Mouse (Mus musculus): ENCODE results near the gene Pde7b.

DNA sequence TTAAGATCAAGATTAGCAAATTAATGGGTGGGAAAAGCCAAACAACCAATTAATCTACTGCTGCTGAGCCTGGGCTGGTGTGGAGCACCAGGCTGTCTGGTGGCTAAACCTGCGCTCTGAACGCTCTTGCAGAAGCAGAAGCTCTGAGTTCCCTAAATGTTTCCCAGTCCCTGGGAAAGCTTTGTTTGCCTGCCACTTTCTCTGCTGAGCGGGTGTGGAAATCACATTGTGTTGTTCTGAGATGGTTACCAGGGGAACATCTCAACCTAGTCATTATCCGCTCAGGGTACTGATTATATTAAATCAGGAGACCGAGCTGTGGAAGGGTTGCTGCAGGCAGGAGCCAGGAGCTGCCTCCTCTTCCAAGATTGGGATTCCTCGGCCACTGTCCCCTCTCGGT, 250.0 kb downstream of the Pde7b start:
- no peak for TF ChIP-seq CTCF (IDR thresholded peaks at IDR 0.05; ENCODE audit: insufficient read depth, low read depth, low read length)
- TF ChIP-seq POLR2A (IDR thresholded peaks at IDR 0.05; ENCODE audit: insufficient read depth, low read depth, low read length) = no peak
